Mouse (Mus musculus) c-Kit-negative CD71-positive TER-119-positive erythroid progenitor cells, embryonic 14.5 days (primary cell): ENCODE data around the gene Ptdss2.

Experiments
- DNase-seq: peaks from one replicate; pipeline ENCODE4 v3.0.0-alpha.2; 2013; ENCODE audit warnings: low read depth, low spot score

The Ptdss2 gene

DNA sequence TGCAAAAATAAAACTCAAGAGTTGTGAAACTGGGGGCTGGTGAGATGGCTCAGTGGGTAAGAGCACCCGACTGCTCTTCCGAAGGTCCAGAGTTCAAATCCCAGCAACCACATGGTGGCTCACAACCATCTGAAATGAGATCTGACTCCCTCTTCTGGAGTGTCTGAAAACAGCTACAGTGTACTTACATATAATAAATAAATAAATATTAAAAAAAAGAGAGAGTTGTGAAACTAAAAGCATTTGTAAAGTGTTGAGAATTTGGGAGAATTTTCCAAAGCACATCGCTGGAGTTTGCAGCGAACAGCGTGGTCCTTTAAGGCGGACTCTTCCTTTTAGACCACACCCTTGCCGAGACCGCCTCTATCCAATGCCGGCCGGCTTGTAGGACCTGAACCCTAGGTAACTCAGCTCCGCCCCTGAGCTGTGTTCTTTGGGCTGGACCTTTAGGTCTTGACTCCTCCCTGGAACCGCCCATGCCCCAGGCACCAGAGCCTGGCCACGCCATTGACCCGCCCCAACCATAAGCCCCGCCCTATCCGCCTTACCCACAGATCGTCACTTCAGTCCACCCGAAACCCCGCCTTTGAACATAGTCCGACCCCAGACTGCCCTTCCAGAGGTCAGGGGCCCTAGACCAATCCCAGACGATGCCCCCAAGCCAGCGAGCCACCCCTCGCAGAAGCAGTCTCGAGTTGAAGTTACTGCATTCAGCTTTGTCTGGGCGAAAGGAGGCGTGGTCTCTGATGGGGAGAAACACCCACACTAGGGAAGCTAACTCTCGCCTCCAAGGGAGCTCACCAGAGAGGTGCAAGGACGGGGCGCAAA, 721 bp downstream of the Ptdss2 start:
- peak; percentile 99 for DNase-seq

DNA sequence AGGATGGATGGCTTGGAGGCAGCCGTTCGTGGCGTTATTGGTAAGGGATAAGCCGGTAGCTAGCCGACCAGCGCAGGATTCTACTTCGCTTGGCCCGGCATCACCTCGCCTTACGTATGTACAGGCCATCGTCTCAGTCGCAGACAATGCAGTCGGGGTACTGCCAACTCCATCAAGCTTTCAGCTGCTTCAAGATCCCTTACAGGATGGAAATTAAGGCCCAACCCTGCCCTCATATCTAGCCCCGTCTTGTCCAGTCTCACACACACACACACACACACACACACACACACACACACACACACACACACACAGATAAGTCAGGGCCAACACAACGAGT, 1.3 kb downstream of the Ptdss2 start:
- DNase-seq = no peak

DNA sequence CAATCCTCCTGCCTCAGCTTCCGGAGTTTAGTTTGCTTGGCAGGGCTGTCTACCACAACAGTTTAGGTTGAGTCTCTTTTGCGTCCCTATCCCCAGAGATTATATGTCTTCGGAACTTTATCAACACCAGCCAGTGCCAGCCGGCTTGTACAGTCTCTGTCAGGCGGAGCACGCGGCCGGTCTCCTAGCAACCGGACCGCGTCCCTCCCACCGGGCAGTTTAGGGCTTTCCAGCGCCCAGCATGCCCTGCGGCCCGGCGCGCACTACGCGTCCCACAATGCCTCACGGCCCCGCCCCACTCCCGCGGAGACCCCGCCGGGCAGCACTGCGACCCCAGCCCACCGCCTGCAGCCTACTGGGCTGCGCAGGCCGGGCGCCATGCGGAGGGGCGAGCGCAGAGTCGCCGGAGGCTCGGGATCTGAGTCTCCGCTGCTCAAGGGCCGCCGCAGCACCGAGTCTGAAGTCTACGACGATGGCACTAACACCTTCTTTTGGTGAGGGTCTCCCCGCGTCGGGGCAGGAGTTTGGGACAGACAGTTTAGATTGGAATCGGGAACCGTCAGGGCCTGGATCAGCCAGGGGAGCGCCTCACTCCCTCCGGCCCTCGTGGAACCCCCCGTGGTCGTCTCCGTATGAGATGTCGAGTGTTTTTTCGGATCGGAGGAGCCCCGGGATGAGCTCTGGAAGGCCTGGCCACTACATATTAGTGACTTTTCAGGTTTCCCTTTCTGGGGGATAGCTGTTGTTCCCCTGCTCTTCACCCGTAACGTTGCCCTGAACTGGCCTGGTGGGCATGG, 9.0 kb downstream of the Ptdss2 start:
- peak; percentile 93 for DNase-seq

DNA sequence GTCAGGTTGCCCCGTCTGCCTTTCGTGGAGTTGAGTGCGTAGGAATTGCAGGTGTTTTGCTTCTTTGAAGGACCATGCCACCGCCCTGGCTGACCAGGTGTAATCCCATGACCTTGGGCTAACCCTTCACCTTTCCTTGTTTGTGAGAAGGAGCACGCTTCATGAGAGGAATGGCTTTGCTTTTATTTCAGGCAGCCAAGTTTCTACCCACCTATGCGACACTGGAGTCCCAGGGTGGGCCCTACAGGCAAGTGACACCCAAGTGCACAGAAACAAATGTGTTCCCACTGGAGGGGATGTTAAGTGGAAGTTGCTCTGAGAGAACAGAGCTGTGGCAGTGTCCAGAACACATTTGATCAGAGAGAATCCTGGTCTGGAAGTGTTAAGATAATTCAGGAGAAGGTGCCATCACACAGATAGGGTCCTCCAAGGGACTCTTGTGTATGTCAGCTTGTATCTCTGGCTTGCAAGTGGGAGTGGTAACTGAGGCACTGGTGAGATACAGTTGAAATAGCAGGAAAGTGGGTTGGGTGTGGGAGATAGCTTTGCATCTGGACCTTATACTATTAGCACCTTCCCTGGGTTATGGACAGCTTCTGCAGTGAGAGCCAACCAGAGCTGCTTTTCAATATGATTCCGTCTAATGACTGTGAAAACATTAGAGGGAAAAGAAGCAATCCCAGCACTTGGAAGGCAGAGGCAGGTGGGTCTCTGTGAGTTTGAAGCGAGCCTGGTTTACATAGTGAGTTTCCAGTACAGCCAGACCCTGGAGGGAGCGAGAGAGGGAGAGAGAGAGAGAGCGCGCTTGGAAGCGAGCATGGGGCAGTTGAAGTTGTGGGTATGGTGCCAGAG, 9.9 kb downstream of the Ptdss2 start:
- peak; percentile 75 for DNase-seq

DNA sequence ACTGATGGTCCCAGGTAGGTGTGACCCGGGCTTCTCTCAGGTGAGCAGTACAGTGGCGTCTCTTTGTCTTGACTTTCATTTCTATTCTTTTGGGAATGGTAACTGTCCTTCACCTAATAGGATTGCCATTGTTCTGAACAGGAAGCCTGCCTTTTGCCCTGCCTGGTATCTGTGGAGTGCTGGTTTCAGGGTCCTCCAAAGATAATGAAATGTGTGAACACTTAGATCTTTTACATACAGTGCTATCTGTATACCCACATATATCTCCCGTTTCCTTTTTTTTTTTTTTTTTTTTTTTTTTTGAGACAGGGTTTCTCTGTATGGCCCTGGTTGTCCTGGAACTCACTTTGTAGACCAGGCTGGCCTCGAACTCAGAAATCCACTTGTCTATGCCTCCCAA, 19.1 kb downstream of the Ptdss2 start:
- DNase-seq = no peak

DNA sequence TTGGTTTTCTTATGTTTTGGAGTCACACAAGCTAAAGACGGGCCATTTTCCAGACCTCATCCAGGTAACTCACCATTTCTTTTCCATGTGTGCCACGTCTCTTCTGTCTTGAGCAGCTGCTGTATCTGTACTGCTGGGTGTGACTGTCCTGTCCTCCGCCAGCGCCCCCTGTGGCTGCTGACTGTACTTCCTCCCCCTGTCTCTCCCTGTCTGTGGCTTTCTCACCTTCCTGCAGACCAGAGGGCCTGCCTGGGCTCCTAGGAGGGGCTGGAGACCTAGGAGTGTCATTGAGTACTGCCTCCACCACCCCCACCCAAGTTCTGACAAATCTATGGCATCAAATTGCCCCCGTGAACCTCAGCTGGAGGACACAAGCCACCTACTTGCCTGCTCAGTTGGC, 20.9 kb downstream of the Ptdss2 start:
- DNase-seq = no peak

DNA sequence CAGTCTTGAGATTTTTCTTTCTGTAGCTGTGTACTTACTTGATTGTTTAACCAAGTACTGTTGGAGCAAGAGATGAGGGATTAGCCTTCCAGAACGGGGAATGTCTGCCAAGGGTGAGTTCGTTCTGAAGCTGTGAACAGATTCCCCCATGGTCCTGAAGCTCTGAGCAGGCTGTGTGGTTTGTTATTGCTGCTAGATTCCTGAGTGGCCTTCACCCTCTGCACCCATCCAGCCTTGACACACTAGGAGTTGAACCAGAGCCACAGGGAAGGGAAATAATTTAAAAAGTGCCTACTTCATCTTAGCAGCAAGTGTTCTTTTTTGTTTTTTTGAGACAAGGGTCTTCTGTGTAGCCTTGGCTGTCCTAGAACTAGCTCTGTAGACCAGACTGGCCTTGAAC, 21.7 kb downstream of the Ptdss2 start:
- DNase-seq = no peak

DNA sequence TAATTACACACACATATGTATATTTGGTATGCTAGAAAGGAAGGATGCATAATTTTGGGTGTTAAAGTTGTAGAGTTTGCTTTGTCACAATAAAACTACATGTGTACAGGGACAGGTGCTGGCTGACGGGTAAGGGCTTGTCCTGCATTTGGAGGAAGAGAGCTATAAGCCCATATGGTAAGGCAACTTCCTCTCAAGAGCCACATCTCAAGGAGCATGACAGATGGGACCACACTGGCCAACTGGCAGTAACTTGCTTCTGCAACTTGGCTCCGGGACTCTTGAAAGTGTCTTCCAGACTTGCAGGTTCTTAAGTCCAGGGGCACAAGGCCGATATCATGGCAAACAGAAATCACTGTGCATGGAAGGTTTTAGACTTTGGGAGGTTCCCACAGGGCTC, 22.5 kb downstream of the Ptdss2 start:
- DNase-seq = no peak

DNA sequence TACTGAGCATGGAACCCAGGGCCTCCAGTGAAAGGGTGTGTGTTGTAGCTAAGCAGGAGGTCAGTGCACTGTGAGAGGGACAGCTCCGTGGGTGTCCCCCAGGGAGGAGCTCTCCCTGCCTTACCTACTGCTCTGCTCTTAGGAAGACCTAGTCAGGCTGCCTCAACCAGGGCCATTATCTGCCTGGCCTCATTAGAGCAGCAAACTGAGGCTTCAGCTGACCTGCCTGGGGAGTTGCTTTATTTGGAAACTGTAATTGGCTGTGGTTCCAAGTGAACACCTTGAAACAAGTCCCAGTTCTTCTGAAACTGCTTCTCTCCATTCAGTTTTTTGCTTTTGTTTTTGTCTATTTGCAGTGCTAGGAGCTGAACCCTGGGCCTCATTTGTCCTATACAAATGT, 23.2 kb downstream of the Ptdss2 start:
- DNase-seq = no peak

DNA sequence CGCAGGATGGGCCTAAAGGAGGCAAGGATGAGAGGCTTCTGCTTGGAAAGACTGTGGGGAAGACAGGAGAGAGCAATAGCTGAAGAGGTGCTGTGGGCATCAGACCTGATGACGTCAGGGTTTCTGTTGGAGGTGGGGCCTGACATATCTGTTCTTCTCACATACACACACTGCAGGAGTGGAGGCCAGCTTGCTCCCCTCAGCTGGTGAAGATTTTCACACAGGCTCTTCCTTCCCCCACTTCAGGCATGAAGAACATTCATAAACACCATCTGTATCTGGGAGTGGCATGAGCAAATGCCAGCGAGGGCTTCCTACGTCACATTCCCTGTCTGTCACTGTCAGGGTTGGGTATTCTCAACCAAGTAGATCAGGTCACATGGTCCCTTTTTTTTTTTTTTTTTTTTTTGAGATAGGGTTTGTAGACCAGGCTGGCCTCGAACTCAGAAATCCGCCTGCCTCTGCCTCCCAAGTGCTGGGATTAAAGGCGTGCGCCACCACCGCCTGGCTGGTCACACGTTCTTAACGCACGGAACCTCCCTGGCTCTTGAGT, 23.9 kb downstream of the Ptdss2 start:
- DNase-seq = peak; percentile 60

DNA sequence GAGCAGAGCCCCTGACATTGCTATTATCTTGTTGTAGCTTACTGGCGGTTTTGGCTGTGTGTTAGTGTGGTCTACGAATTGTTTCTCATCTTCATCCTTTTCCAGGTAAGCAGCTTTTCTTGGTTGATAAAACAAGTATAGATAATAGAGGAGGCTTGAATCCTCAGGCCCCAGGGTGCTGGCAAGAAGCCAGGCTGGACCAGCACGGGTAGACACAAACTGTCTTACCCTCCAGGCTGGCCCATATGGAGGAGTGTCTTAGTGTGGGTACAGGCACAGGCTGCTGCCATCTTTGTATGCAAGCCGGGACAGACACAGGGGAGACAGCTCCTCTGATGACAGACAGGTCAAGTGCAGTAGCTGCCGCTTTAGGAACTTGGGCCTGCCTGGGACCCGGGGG, 24.9 kb downstream of the Ptdss2 start:
- no peak for DNase-seq

DNA sequence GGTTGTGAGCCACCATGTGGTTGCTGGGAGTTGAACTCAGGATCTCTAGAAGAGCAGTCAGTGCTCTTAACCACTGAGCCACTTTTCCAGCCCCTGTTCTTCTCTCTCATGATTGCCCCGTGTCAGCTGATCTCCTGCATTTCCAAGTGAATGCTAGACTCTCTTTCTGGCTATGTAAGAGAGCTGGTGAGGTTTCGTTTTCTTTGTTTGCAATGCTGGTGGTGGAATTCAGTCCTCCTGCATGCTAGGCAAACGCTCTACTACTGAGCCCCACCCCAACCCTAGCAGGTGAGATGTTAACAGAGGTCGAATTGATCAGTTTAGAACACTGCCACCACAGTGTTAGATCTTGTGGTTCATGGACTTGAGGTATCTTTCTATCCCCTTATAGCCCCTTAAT, 26.5 kb downstream of the Ptdss2 start:
- DNase-seq = no peak

DNA sequence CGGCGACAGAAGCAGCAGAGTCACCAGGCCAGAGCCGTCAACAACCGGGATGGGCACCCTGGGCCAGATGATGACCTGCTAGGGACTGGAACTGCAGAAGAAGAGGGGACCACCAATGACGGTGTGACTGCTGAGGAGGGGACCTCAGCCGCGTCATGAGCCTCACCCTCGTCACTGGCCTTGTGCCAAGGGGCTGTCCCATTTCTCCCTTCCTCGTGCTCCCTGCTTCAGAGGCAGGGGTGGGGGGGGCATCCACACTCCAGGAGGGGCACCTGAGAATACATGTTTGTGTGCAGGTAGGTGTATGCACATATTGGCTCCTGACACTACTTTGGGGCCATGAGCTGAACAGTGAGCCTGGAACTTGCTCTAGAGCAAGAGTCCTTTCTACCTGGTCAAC, 33.2 kb downstream of the Ptdss2 start:
- no peak for DNase-seq

DNA sequence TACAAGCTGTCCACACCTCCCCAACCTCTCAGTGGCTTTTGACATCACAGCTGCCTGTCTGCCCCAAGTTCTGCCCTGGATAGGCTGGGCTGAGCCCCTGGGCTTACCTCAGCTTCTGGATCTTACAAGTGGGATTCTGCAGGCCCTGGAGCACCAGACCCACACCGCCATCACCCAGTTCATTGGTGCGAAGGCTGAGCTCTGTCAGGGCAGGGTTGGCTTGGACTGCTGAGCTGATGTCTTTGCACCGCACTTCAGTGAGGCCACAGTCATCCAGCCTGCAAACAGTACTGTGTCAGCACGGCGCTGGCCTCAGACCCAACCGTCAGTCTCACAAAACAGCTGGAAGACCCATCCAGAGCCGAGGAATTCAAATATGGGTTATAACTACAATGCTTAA, 42.2 kb downstream of the Ptdss2 start:
- no peak for DNase-seq

DNA sequence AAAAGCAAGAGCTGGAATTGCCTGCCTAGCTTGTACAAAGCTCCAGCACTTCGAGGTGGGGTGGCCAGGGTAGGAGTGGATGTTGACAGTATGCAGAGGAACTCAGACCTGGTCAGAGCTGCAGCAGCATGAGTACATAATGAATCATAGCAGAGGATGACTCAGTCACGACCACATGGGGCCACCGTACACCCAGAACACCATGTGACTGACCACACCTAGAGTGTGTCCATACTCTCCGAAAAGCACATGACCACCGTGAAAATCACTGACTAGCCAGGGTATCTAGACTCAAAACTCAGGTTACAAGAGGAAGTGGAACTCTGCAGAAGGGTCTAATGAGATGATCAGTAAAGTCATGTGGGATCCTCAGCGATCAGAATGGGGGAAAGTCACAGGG, 42.7 kb downstream of the Ptdss2 start:
- no peak for DNase-seq

DNA sequence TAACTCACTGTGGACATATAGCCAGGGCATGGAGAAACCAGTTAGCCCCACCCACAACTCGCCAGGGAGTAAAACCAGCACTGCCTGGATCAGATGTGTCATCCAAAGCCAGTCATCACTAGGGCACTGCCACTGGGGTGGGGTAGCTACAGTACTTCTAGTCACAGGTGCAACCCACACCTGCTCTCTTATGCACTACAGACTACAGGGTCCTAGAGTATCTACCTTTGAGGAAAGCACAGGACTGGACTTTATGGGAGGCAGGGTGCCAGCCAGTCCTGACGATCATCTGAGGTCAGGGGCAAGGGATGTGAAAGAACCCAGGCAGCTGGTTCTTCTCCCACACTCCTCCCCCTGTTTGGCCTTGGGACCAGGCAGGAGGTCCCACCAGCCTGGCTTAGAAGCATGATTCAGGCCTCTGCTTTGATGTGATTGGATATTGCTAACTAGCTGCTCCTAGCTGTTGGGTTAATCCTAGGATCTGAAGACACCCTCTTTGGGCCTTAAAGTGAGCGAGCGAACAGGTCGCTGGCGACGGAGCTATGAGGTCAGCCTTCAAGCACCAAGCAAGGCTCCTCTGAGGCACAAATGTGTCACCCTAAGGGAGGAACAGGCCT, 45.8 kb downstream of the Ptdss2 start:
- peak; percentile 48 for DNase-seq

DNA sequence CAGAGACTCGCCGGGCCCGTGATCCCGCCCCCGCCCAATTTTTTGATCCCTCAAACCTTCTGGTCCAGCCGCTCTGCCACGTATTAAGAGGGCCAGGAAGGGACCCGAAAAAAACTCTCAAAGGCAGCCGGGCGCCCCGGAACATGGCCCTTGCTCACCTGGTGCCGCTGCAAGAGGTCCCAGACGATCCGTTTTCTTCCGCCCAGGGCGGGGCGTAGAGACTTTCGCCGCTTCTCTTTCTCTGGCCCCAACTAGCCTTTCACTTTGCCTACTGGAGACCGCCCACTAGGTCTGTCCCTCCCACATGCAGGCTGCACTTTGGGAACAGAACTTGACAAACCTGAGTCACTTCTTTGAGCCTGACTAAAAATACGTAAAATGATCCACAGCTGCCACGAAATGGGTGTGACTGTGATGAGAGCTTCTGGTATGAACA, 46.4 kb downstream of the Ptdss2 start:
- peak; percentile 64 for DNase-seq

DNA sequence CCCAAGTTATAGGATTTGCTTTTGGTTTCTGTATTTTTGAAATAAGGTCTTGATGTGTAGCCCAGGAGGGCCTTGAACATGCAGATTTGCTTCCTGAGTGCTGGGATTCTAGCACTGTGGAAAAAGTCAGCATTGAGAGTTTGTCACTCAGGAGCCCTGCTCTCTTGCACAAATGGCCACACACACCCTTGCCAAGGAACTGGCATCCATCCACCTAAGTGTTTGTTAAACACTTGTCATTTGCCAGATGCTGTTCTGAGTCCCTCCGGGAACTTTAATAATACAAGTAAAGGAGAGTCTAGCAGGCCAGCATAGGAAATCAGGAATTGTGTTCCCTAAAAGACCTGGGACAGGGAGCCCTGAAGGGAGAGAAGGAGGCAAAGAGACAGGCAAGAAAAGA, 47.1 kb downstream of the Ptdss2 start:
- DNase-seq = no peak

DNA sequence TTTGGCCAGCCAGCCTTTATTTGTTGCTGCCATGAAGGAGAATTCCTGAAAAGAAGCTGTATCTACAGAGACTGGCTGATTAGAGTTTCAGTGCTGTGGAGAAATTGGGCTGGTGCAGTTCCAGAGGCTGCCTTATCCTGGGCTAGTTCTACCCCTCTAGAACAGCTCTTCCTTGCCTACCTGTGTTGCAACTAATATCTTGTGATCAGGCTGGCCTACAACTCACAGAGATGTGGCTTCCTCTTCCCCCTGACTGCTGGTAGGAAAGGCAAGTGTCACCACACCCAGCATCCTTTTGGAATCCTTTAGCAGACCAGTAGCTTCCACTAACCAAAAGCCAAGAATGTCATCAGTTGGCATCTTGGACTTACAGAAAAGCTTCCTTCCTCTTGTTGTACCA, 47.7 kb downstream of the Ptdss2 start:
- DNase-seq = no peak

DNA sequence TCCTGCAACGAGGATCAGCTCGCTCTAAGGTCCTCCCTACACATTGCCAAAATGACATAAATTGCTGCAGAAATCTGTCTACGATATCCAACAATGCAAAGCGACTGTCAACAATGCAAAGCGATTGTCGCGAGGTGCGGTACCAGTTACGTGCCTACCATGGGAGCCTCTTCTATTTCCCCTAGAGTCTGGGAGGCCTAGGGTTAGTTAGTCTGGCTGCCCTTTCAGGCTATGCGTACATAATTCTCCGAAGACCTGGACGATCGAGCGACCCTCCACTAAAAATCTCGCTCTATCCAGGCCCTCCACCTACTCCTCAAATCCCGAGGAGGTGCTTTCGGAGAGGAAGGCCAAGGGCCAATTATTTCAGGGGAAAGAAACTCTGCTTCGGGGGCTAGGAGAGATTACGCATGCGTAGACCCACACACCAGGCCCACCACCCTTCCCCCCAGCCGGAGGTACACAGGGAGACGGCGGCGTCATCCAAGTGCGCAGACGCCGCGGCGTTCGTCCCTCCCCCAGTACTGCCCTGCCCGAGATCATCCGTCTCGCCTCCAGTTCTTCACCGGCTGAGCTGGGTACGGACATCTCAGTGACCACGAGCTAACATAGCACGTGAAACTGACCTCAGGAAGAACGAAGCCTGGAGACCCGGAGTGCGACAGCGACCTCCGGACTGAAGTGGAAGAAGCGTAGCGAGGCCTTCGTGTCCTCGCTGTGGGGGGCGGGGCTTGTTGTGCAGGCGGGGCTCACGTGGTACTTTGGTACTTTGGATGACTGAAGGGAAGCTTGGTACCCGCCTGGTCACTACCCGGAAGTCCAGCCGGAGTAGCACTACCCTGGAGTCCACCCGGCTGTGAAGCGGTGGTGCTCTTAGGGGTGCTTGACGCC, 50.2 kb downstream of the Ptdss2 start, which contains the start of gene Rnh1:
TSS of gene Rnh1 (minus strand) at position 742 of the 891 bp plus-strand sequence.
- peak; percentile 69 for DNase-seq
